Mouse (Mus musculus): ENCODE results near the gene Ngly1. TPM values are rescaled to one million over a fixed set of nuclear protein-coding genes. Genes with fewer than 3 reads are reported as not detected.

Gene Ngly1
- total RNA-seq, 2 experiments from 2014 or later, result 30.2 to 31.2 TPM

GRCm38 (mm10) chr14:16314842-16315241 is 65.8 kb downstream of the Ngly1 start:
- intact Hi-C loops (cut with DNase I), result no loop called here
- no peak for DNase-seq (ENCODE audit: extremely low spot score in 1 of 2, low spot score in 2 of 2)

GRCm38 (mm10) chr14:16316715-16317114 is 67.6 kb downstream of the Ngly1 start:
- DNase-seq (ENCODE audit: extremely low spot score in 1 of 2, low spot score in 2 of 2), result no peak
- intact Hi-C loops (cut with DNase I), result no loop called here

- no peak for DNase-seq (ENCODE audit: extremely low spot score in 1 of 2, low spot score in 2 of 2)
- intact Hi-C loops (cut with DNase I), result no loop called here
Measured at GRCm38 (mm10) chr14:16319818-16320217, 70.7 kb downstream of the Ngly1 start.

- no peak for DNase-seq (ENCODE audit: extremely low spot score in 1 of 2, low spot score in 2 of 2)
- intact Hi-C loops (cut with DNase I), result no loop called here
Measured at GRCm38 (mm10) chr14:16324394-16324793, 75.3 kb downstream of the Ngly1 start.

- DNase-seq (ENCODE audit: extremely low spot score in 1 of 2, low spot score in 2 of 2), result no peak
- intact Hi-C loops (cut with DNase I), result no loop called here
Measured at GRCm38 (mm10) chr14:16325208-16325607, 76.1 kb downstream of the Ngly1 start.

GRCm38 (mm10) chr14:16328531-16328930 is 79.5 kb downstream of the Ngly1 start:
- intact Hi-C loops (cut with DNase I), result no loop called here
- peak in 1 of 2 experiments; percentile 63 for DNase-seq (ENCODE audit: extremely low spot score in 1 of 2, low spot score in 2 of 2)

GRCm38 (mm10) chr14:16328959-16329480 is 79.9 kb downstream of the Ngly1 start:
- intact Hi-C loops (cut with DNase I), result no loop called here
- DNase-seq (ENCODE audit: extremely low spot score in 1 of 2, low spot score in 2 of 2), result no peak

- DNase-seq (ENCODE audit: extremely low spot score in 1 of 2, low spot score in 2 of 2), result no peak
- intact Hi-C loops (cut with DNase I), result no loop called here
Measured at GRCm38 (mm10) chr14:16329756-16330155, 80.7 kb downstream of the Ngly1 start.

GRCm38 (mm10) chr14:16334260-16334659 is 85.2 kb downstream of the Ngly1 start:
- no peak for DNase-seq (ENCODE audit: extremely low spot score in 1 of 2, low spot score in 2 of 2)
- intact Hi-C loops (cut with DNase I), result no loop called here

GRCm38 (mm10) chr14:16335835-16336417 is 86.8 kb downstream of the Ngly1 start:
- intact Hi-C loops (cut with DNase I), result no loop called here
- DNase-seq (ENCODE audit: extremely low spot score in 1 of 2, low spot score in 2 of 2), result no peak

- intact Hi-C loops (cut with DNase I), result no loop called here
- DNase-seq (ENCODE audit: extremely low spot score in 1 of 2, low spot score in 2 of 2), result no peak
Measured at GRCm38 (mm10) chr14:16347505-16347904, 98.4 kb downstream of the Ngly1 start.

GRCm38 (mm10) chr14:16359704-16360103 is 110.6 kb downstream of the Ngly1 start:
- DNase-seq (ENCODE audit: extremely low spot score in 1 of 2, low spot score in 2 of 2), result no peak
- intact Hi-C loops (cut with DNase I), result no loop called here

Other genes with a start within 250 kb of the Ngly1 start
- gene Oxsm, start 528 bp downstream of the Ngly1 start, total RNA-seq (2021), result 10 to 100 TPM in 1 of 2 experiments, 1 to 10 TPM in 1; 10.0 to 11.9 TPM
- gene Top2b, start 115.9 kb downstream of the Ngly1 start, total RNA-seq (2021), result 100 to 1,000 TPM; 155 to 157 TPM